Mouse (Mus musculus): ENCODE measurements around the gene Hoxa4.
A peak's percentile ranks its signal among the peaks of the same experiment; 100 is the strongest.

The Hoxa4 gene

GRCm38 (mm10) chr6:52228475-52229465 lies 37.2 kb upstream of the Hoxa4 start:
- DNase-seq (ENCODE audit: low read depth, low spot score): no peak

GRCm38 (mm10) chr6:52227470-52228222 lies 36.1 kb upstream of the Hoxa4 start:
- peak; percentile 85 for DNase-seq (ENCODE audit: low read depth, low spot score)

- no peak for DNase-seq (ENCODE audit: low read depth, low spot score)
These were observed 35.2 kb upstream of the Hoxa4 start for GRCm38 (mm10) chr6:52226569-52227257.

GRCm38 (mm10) chr6:52225612-52226568 lies 34.3 kb upstream of the Hoxa4 start:
- peak; percentile 96 for DNase-seq (ENCODE audit: low read depth, low spot score)

- DNase-seq (ENCODE audit: low read depth, low spot score): no peak
These were observed 33.5 kb upstream of the Hoxa4 start for GRCm38 (mm10) chr6:52224895-52225611.

- no peak for DNase-seq (ENCODE audit: low read depth, low spot score)
These were observed 32.6 kb upstream of the Hoxa4 start for GRCm38 (mm10) chr6:52223939-52224760.

GRCm38 (mm10) chr6:52222729-52223128 lies 31.2 kb upstream of the Hoxa4 start:
- no peak for DNase-seq (ENCODE audit: low read depth, low spot score)

- peak; percentile 90 for DNase-seq (ENCODE audit: low read depth, low spot score)
These were observed 30.6 kb upstream of the Hoxa4 start for GRCm38 (mm10) chr6:52221993-52222685.

- DNase-seq (ENCODE audit: low read depth, low spot score): peak; percentile 98
These were observed 29.9 kb upstream of the Hoxa4 start, which contains the start of gene Hoxa7 for GRCm38 (mm10) chr6:52221337-52221992. Gene Hoxa7 (minus strand): TSS chr6:52221854.

GRCm38 (mm10) chr6:52220865-52221310 lies 29.3 kb upstream of the Hoxa4 start:
- DNase-seq (ENCODE audit: low read depth, low spot score): no peak

- DNase-seq (ENCODE audit: low read depth, low spot score): peak; percentile 58
These were observed 28.7 kb upstream of the Hoxa4 start for GRCm38 (mm10) chr6:52220003-52220864.

- no peak for DNase-seq (ENCODE audit: low read depth, low spot score)
These were observed 27.8 kb upstream of the Hoxa4 start for GRCm38 (mm10) chr6:52219234-52219942.

- DNase-seq (ENCODE audit: low read depth, low spot score): no peak
These were observed 27.2 kb upstream of the Hoxa4 start for GRCm38 (mm10) chr6:52218643-52219215.

- DNase-seq (ENCODE audit: low read depth, low spot score): peak; percentile 44
These were observed 26.5 kb upstream of the Hoxa4 start for GRCm38 (mm10) chr6:52217895-52218642.

- peak; percentile 91 for DNase-seq (ENCODE audit: low read depth, low spot score)
These were observed 25.9 kb upstream of the Hoxa4 start for GRCm38 (mm10) chr6:52217459-52217768.

All from forelimb bud, embryonic 11.5 days (tissue).